In the genomic region with DNA sequence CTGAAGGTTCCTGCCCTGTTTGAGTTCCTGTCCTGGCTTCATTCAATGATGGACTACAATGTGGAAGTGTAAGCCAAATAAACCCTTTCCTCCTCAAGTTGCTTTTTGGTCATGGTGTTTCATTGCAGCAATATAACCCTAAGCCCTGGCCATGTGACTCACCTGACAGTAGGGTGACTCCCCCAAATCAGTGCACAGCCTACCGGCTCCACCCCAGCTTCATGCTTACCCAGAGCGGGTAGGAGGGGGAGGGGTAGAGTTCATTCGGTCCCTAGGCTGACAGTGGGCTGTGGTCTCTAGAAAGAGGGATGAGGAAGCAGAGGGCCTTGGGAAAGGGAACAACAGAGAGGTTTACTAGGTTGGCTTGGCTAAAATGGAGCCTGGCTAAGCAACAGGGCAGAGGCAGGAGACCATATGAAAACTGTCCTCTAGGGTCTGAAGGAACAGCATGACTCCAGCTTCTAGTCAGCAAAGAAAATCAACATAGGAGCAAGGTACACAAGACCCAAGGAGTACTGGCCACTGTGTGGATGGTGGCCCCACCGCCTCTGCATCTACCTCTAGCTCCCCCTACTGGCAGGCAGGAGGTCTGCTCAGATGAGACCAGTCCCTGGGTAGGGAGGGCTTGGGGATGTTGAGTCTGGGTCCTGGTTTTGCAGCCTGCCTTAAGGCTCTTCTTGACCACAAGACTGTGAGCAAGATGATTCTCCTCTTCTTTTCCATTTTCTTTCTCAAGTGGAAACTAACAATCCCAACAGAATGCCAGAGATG, we compare ENCODE assay signal across 9 mouse cellular contexts. TPM values are rescaled to one million over a fixed set of nuclear protein-coding genes. Genes with fewer than 3 reads are reported as not detected.
DNase-seq lines count a peak whose midpoint lies in the region; ATAC-seq and TF ChIP-seq lines count a peak whose summit lies in the region.
"Had no signal": no experiment of that assay in that cellular context is flagged by ENCODE, and none has a peak within 500 bp of the region (broad histone marks: within the 10 kb centered on the region; RNA-seq: fewer than 3 reads in every experiment).

No protein-coding gene starts in this region.

- TF ChIP-seq CTCF in C2C12 (IDR thresholded peaks at IDR 0.05; ENCODE audit: control insufficient read depth, insufficient read depth, insufficient read length), result peak; percentile 56

- H3K27me3 ChIP-seq in embryonic facial prominence, embryonic 11.5 days (ENCODE audit: control insufficient read depth, insufficient read depth, low read length), result no peaks in the 10 kb centered on the region
- 0 out of 2 replicates have a peak, but pooled peaks cover 5% of the 10 kb centered on the region for H3K27me3 ChIP-seq in embryonic facial prominence, embryonic 10.5 days (replicated peaks; ENCODE audit: low read depth, poor library complexity, severe bottlenecking)
- H3K27me3 ChIP-seq in C2C12 (ENCODE audit: control insufficient read depth, insufficient read depth, insufficient read length), result no peaks in the 10 kb centered on the region
- H3K27me3 ChIP-seq in embryonic facial prominence, embryonic 13.5 days, result no peaks in the 10 kb centered on the region
- no peaks in the 10 kb centered on the region for H3K27me3 ChIP-seq in hindbrain, embryonic 12.5 days
- no peaks in the 10 kb centered on the region for H3K27me3 ChIP-seq in midbrain, embryonic 15.5 days (replicated peaks)
- H3K27me3 ChIP-seq: Patski had no signal

- 0 out of 2 replicates have a peak, but pooled peaks have one; percentile 53 for ATAC-seq in embryonic facial prominence, embryonic 11.5 days (replicated peaks; ENCODE audit: insufficient number of reproducible peaks, low FRiP score, low TSS enrichment, low read depth)
- ATAC-seq in embryonic facial prominence, embryonic 13.5 days (ENCODE audit: insufficient number of reproducible peaks, insufficient read depth, low FRiP score, low TSS enrichment, low read depth), result no peak
- ATAC-seq in megakaryocyte, adult 5-6 weeks (ENCODE audit: poor library complexity, severe bottlenecking), result peak; percentile 71
- no peak for ATAC-seq in hindbrain, embryonic 12.5 days (ENCODE audit: low FRiP score)
- ATAC-seq in midbrain, embryonic 15.5 days (replicated peaks), result no peak
- ATAC-seq: Patski had no signal

- no peak overlapping the region for H3K9ac ChIP-seq in embryonic facial prominence, embryonic 11.5 days (replicated peaks; ENCODE audit: low read length)
- no peak overlapping the region for H3K9ac ChIP-seq in embryonic facial prominence, embryonic 13.5 days
- no peak overlapping the region for H3K9ac ChIP-seq in hindbrain, embryonic 12.5 days
- no peak overlapping the region for H3K9ac ChIP-seq in midbrain, embryonic 15.5 days

- H3K4me1 ChIP-seq in embryonic facial prominence, embryonic 11.5 days (ENCODE audit: control insufficient read depth, insufficient read depth, low read length), result no peaks in the 10 kb centered on the region
- H3K4me1 ChIP-seq in embryonic facial prominence, embryonic 10.5 days, result peaks cover 22% of the 10 kb centered on the region
- H3K4me1 ChIP-seq in embryonic facial prominence, embryonic 13.5 days, result peaks cover 25% of the 10 kb centered on the region
- H3K4me1 ChIP-seq in hindbrain, embryonic 12.5 days, result peaks cover 3% of the 10 kb centered on the region
- no peaks in the 10 kb centered on the region for H3K4me1 ChIP-seq in midbrain, embryonic 15.5 days

- H3K4me3 ChIP-seq in embryonic facial prominence, embryonic 11.5 days (ENCODE audit: low read depth, low read length), result no peak overlapping the region
- H3K4me3 ChIP-seq in embryonic facial prominence, embryonic 10.5 days, result no peak overlapping the region
- H3K4me3 ChIP-seq in C2C12 (ENCODE audit: insufficient read depth, poor library complexity, severe bottlenecking), result no peak overlapping the region
- no peak overlapping the region for H3K4me3 ChIP-seq in embryonic facial prominence, embryonic 13.5 days
- no peak overlapping the region for H3K4me3 ChIP-seq in hindbrain, embryonic 12.5 days
- H3K4me3 ChIP-seq in midbrain, embryonic 15.5 days, result no peak overlapping the region

- H3K36me3 ChIP-seq in embryonic facial prominence, embryonic 11.5 days (replicated peaks; ENCODE audit: control insufficient read depth, insufficient read depth, low read depth, low read length), result no peaks in the 10 kb centered on the region
- no peaks in the 10 kb centered on the region for H3K36me3 ChIP-seq in embryonic facial prominence, embryonic 10.5 days (replicated peaks)
- no peaks in the 10 kb centered on the region for H3K36me3 ChIP-seq in C2C12 (ENCODE audit: control insufficient read depth, insufficient read depth)
- no peaks in the 10 kb centered on the region for H3K36me3 ChIP-seq in embryonic facial prominence, embryonic 13.5 days
- H3K36me3 ChIP-seq in hindbrain, embryonic 12.5 days, result no peaks in the 10 kb centered on the region
- no peaks in the 10 kb centered on the region for H3K36me3 ChIP-seq in midbrain, embryonic 15.5 days (replicated peaks)

- WGBS in embryonic facial prominence, embryonic 11.5 days, result 53% methylated on average over 4 of the region's 4 CpGs
- 51% methylated on average over 4 of the region's 4 CpGs for WGBS in embryonic facial prominence, embryonic 10.5 days
- WGBS in embryonic facial prominence, embryonic 13.5 days, result 56% methylated on average over 4 of the region's 4 CpGs
- 63% methylated on average over 4 of the region's 4 CpGs for WGBS in hindbrain, embryonic 12.5 days
- 56% methylated on average over 4 of the region's 4 CpGs for WGBS in midbrain, embryonic 15.5 days

- H3K4me2 ChIP-seq in embryonic facial prominence, embryonic 11.5 days (ENCODE audit: low read depth, low read length), result no peak overlapping the region
- H3K4me2 ChIP-seq in embryonic facial prominence, embryonic 13.5 days, result no peak overlapping the region
- no peak overlapping the region for H3K4me2 ChIP-seq in hindbrain, embryonic 12.5 days (replicated peaks)
- H3K4me2 ChIP-seq in midbrain, embryonic 15.5 days, result no peak overlapping the region

- peak; percentile 32 for DNase-seq in embryonic facial prominence, embryonic 11.5 days (ENCODE audit: low spot score)
- DNase-seq in embryonic facial prominence, embryonic 10.5 days (ENCODE audit: low spot score), result no peak
- DNase-seq in Muller cell, postnatal 12 days (ENCODE audit: inconsistent ontology term), result no peak

- H3K27ac ChIP-seq in embryonic facial prominence, embryonic 11.5 days (replicated peaks; ENCODE audit: low read depth, low read length), result no peak overlapping the region
- no peak overlapping the region for H3K27ac ChIP-seq in embryonic facial prominence, embryonic 10.5 days (replicated peaks)
- H3K27ac ChIP-seq in embryonic facial prominence, embryonic 13.5 days, result 0 out of 2 replicates have a peak overlapping the region, but pooled peaks have one; percentile 39
- H3K27ac ChIP-seq in hindbrain, embryonic 12.5 days, result no peak overlapping the region
- H3K27ac ChIP-seq in midbrain, embryonic 15.5 days, result no peak overlapping the region

- H3K79me3 ChIP-seq in C2C12 (ENCODE audit: low read depth), result no peaks in the 10 kb centered on the region

- no peaks in the 10 kb centered on the region for H3K79me2 ChIP-seq in C2C12 (ENCODE audit: control insufficient read depth, insufficient read depth)

- H3K9me3 ChIP-seq in embryonic facial prominence, embryonic 11.5 days (replicated peaks; ENCODE audit: control insufficient read depth, low read length), result no peaks in the 10 kb centered on the region
- no peaks in the 10 kb centered on the region for H3K9me3 ChIP-seq in embryonic facial prominence, embryonic 10.5 days
- no peaks in the 10 kb centered on the region for H3K9me3 ChIP-seq in embryonic facial prominence, embryonic 13.5 days
- no peaks in the 10 kb centered on the region for H3K9me3 ChIP-seq in hindbrain, embryonic 12.5 days (replicated peaks)
- no peaks in the 10 kb centered on the region for H3K9me3 ChIP-seq in midbrain, embryonic 15.5 days

- H3ac ChIP-seq in C2C12 (ENCODE audit: control insufficient read depth, insufficient read length, low read depth), result no peak overlapping the region

TF ChIP-seq in C2C12, 6 proteins besides CTCF, POLR2A, EP300 and RAD21:
- no peak for TF ChIP-seq USF1 (IDR thresholded peaks at IDR 0.05; ENCODE audit: low read depth)
- no peak for TF ChIP-seq MYOG (IDR thresholded peaks at IDR 0.05; ENCODE audit: control insufficient read depth, extremely low read depth, insufficient read length)
- no peak for TF ChIP-seq FOSL1 (IDR thresholded peaks at IDR 0.05; ENCODE audit: insufficient read depth, low read length, poor library complexity, severe bottlenecking)
- TF ChIP-seq CEBPB (IDR thresholded peaks at IDR 0.05; ENCODE audit: low read depth), result no peak
- no peak for TF ChIP-seq MYOD1 (IDR thresholded peaks at IDR 0.05; ENCODE audit: control insufficient read depth, insufficient read length, low read depth)

RNA-seq across cellular contexts. Expression of gene Fbln2, which starts 25.9 kb away (rescaled TPM):
- 61.9 and 76.6 TPM in 2 replicates for polyA plus RNA-seq in embryonic facial prominence, embryonic 11.5 days (2014; fragmentation: Nextera tagmentation; extraction: Ambion mirVana)
- 56.6 and 69.0 TPM in 2 replicates for polyA plus RNA-seq in embryonic facial prominence, embryonic 10.5 days (2016; fragmentation: Nextera tagmentation; extraction: Ambion mirVana)
- 91.6 TPM for polyA plus RNA-seq in C2C12 (2012; fragmentation: generic; extraction: Trizol)
- polyA plus RNA-seq in embryonic facial prominence, embryonic 13.5 days (2015; fragmentation: Nextera tagmentation; extraction: Ambion mirVana), result 298 and 344 TPM in 2 replicates
- total RNA-seq in megakaryocyte, adult 5-6 weeks (2015), result not detected in 2 replicates
- total RNA-seq in megakaryocyte, adult 5-6 weeks (2017), result not detected in 2 replicates
- 100 and 102 TPM in 2 replicates for polyA plus RNA-seq in hindbrain, embryonic 12.5 days (2016; fragmentation: Nextera tagmentation; extraction: Ambion mirVana)
- 15.1 and 16.7 TPM in 2 replicates for polyA plus RNA-seq in midbrain, embryonic 15.5 days (2015; fragmentation: Nextera tagmentation; extraction: Ambion mirVana)

RNA-seq across cellular contexts. Expression of gene Hdac11, which starts 29.9 kb away (rescaled TPM):
- 11.0 TPM in 2 replicates for polyA plus RNA-seq in embryonic facial prominence, embryonic 11.5 days (2014; fragmentation: Nextera tagmentation; extraction: Ambion mirVana)
- polyA plus RNA-seq in embryonic facial prominence, embryonic 10.5 days (2016; fragmentation: Nextera tagmentation; extraction: Ambion mirVana), result 8.6 and 9.8 TPM in 2 replicates
- polyA plus RNA-seq in C2C12 (2012; fragmentation: generic; extraction: Trizol), result 1.1 TPM
- 12.8 and 15.6 TPM in 2 replicates for polyA plus RNA-seq in embryonic facial prominence, embryonic 13.5 days (2015; fragmentation: Nextera tagmentation; extraction: Ambion mirVana)
- total RNA-seq in megakaryocyte, adult 5-6 weeks (2015), result 0.27 and 0.80 TPM in 2 replicates
- total RNA-seq in megakaryocyte, adult 5-6 weeks (2017), result 0.16 and 0.37 TPM in 2 replicates
- 18.8 and 23.2 TPM in 2 replicates for polyA plus RNA-seq in hindbrain, embryonic 12.5 days (2016; fragmentation: Nextera tagmentation; extraction: Ambion mirVana)
- 46.5 and 49.4 TPM in 2 replicates for polyA plus RNA-seq in midbrain, embryonic 15.5 days (2015; fragmentation: Nextera tagmentation; extraction: Ambion mirVana)

Comparison
In these comparisons a context has a peak if more than half of its experiments do, and no peak if none do; other contexts are left out.
1. ATAC-seq: peak in embryonic facial prominence, embryonic 11.5 days (single experiment) and megakaryocyte, adult 5-6 weeks (single experiment); none in embryonic facial prominence, embryonic 13.5 days (single experiment), hindbrain, embryonic 12.5 days (single experiment) and midbrain, embryonic 15.5 days (single experiment).